In genomic region chr15:100754041-100754440, GRCm38 (mm10) we compare ENCODE assay signal across 18 mouse cellular contexts. TPM values are rescaled to one million over a fixed set of nuclear protein-coding genes. Genes with fewer than 3 reads are reported as not detected.
DNase-seq lines count a peak whose midpoint lies in the region; ATAC-seq and TF ChIP-seq lines count a peak whose summit lies in the region.
"Had no signal": no experiment of that assay in that cellular context is flagged by ENCODE, and none has a peak within 500 bp of the region (broad histone marks: within the 10 kb centered on the region; RNA-seq: fewer than 3 reads in every experiment).

No protein-coding gene starts in this region.

- no peak overlapping the region for H3K4me3 ChIP-seq in forebrain, embryonic 11.5 days (ENCODE audit: low read depth, low read length)
- H3K4me3 ChIP-seq in forebrain, postnatal 0 days (ENCODE audit: low read depth, low read length): no peak overlapping the region
- no peak overlapping the region for H3K4me3 ChIP-seq in thymus, adult 2 months (ENCODE audit: control insufficient read depth, insufficient read depth, low read length)
- H3K4me3 ChIP-seq: forebrain, embryonic 13.5 days; heart, embryonic 15.5 days; kidney, embryonic 15.5 days; liver, embryonic 12.5 days; neural tube, embryonic 13.5 days had no signal

- no peak overlapping the region for H3K9ac ChIP-seq in forebrain, embryonic 11.5 days (ENCODE audit: low read length)
- no peak overlapping the region for H3K9ac ChIP-seq in forebrain, postnatal 0 days
- H3K9ac ChIP-seq: forebrain, embryonic 13.5 days; heart, embryonic 15.5 days; kidney, embryonic 15.5 days; liver, embryonic 12.5 days; neural tube, embryonic 13.5 days had no signal

- TF ChIP-seq CTCF in forebrain, postnatal 0 days (IDR thresholded peaks at IDR 0.05; ENCODE audit: low read depth): no peak
- TF ChIP-seq CTCF in thymus, adult 2 months (IDR thresholded peaks at IDR 0.05; ENCODE audit: borderline replicate concordance, control insufficient read depth, extremely low read depth, insufficient read depth, low read length, poor library complexity): no peak

- no peaks in the 10 kb centered on the region for H3K9me3 ChIP-seq in forebrain, embryonic 11.5 days (ENCODE audit: control insufficient read depth, low read length)
- no peaks in the 10 kb centered on the region for H3K9me3 ChIP-seq in forebrain, postnatal 0 days (ENCODE audit: low read length)
- H3K9me3 ChIP-seq: forebrain, embryonic 13.5 days; heart, embryonic 15.5 days; kidney, embryonic 15.5 days; liver, embryonic 12.5 days; megakaryocyte, embryonic 14.5 days; neural tube, embryonic 13.5 days had no signal

- no peak overlapping the region for H3K27ac ChIP-seq in forebrain, embryonic 11.5 days (ENCODE audit: low read depth, low read length)
- no peak overlapping the region for H3K27ac ChIP-seq in forebrain, postnatal 0 days (ENCODE audit: low read depth, low read length)
- peak overlapping the region; percentile 45; the same call in 1 of the 2 replicates for H3K27ac ChIP-seq in thymus, adult 2 months (ENCODE audit: control insufficient read depth, insufficient read depth, low read length)
- H3K27ac ChIP-seq: heart, embryonic 15.5 days; kidney, embryonic 15.5 days; liver, embryonic 12.5 days; neural tube, embryonic 13.5 days had no signal

- no peak for ATAC-seq in forebrain, embryonic 11.5 days (replicated peaks; ENCODE audit: low FRiP score)
- ATAC-seq in forebrain, postnatal 0 days: no peak
- ATAC-seq in activated CD4-positive, CD25-positive, alpha-beta regulatory T cell, adult 4 months: no peak
- ATAC-seq: liver, embryonic 12.5 days; midbrain, embryonic 16.5 days had no signal

- H3K4me2 ChIP-seq in forebrain, embryonic 11.5 days (ENCODE audit: low read depth, low read length, severe bottlenecking): no peak overlapping the region
- H3K4me2 ChIP-seq in forebrain, postnatal 0 days (ENCODE audit: low read depth): no peak overlapping the region
- H3K4me2 ChIP-seq: kidney, embryonic 15.5 days; liver, embryonic 12.5 days; neural tube, embryonic 13.5 days had no signal

- DNase-seq in forebrain, embryonic 11.5 days (ENCODE audit: low spot score): peak; percentile 45
- DNase-seq in forebrain, postnatal 0 days: no peak
- DNase-seq in thymus, adult 2 months: no peak
- DNase-seq in thymus, postnatal 25 days: no peak
- DNase-seq in T-cell, adult 2 months (ENCODE audit: low spot score): peak; percentile 39
- DNase-seq in naive thymus-derived CD4-positive, alpha-beta T cell, adult 2 months (ENCODE audit: low read depth): peak; percentile 73
- no peak for DNase-seq in cerebellum, adult 11-12 months
- DNase-seq: cerebellum, adult 11 months; cerebellum, postnatal 36 days; gastrocnemius, postnatal 36 days had no signal

- no peaks in the 10 kb centered on the region for H3K27me3 ChIP-seq in forebrain, embryonic 11.5 days (ENCODE audit: control insufficient read depth, insufficient read depth, low read length)
- no peaks in the 10 kb centered on the region for H3K27me3 ChIP-seq in forebrain, postnatal 0 days (ENCODE audit: insufficient read depth, low read length)
- H3K27me3 ChIP-seq in thymus, adult 2 months (ENCODE audit: control insufficient read depth, insufficient read depth, low read length): no peaks in the 10 kb centered on the region
- H3K27me3 ChIP-seq: forebrain, embryonic 13.5 days had no signal

- TF ChIP-seq POLR2A in thymus, adult 2 months (IDR thresholded peaks at IDR 0.05; ENCODE audit: control insufficient read depth, extremely low read depth, insufficient read depth, low read length, poor library complexity): no peak

- no peaks in the 10 kb centered on the region for H3K36me3 ChIP-seq in forebrain, embryonic 11.5 days (ENCODE audit: control insufficient read depth, insufficient read depth, low read length)
- H3K36me3 ChIP-seq in forebrain, postnatal 0 days (ENCODE audit: insufficient read depth): no peaks in the 10 kb centered on the region
- H3K36me3 ChIP-seq in thymus, adult 2 months (ENCODE audit: control insufficient read depth, insufficient read depth, low read length): no peaks in the 10 kb centered on the region
- H3K36me3 ChIP-seq: heart, embryonic 15.5 days; kidney, embryonic 15.5 days; liver, embryonic 12.5 days; neural tube, embryonic 13.5 days had no signal

- H3K4me1 ChIP-seq in forebrain, embryonic 11.5 days (replicated peaks; ENCODE audit: control insufficient read depth, insufficient read depth, low read length): peaks cover 5% of the 10 kb centered on the region; the same call in 1 of the 2 replicates
- H3K4me1 ChIP-seq in forebrain, postnatal 0 days (ENCODE audit: insufficient read depth): peaks cover 3% of the 10 kb centered on the region; the same call in 1 of the 2 replicates
- peaks cover 15% of the 10 kb centered on the region for H3K4me1 ChIP-seq in thymus, adult 2 months (replicated peaks; ENCODE audit: control insufficient read depth, insufficient read depth, low read length)

- WGBS in forebrain, embryonic 11.5 days: 43% methylated on average over 7 of the region's 7 CpGs
- 54% methylated on average over 7 of the region's 7 CpGs for WGBS in forebrain, postnatal 0 days
- 80% methylated on average over 7 of the region's 7 CpGs for WGBS in thymus, adult 2 months

RNA-seq across cellular contexts. Expression of gene Slc4a8, which starts 7.5 kb away (rescaled TPM):
- 12.3 and 12.8 TPM in 2 replicates for polyA plus RNA-seq in forebrain, embryonic 11.5 days (2014; fragmentation: Nextera tagmentation; extraction: Ambion mirVana)
- total RNA-seq in forebrain, postnatal 0 days (2014; rRNA removed): 17.8 and 38.3 TPM in 2 replicates
- 30.3 and 31.2 TPM in 2 replicates for polyA plus RNA-seq in forebrain, postnatal 0 days (2015; fragmentation: Nextera tagmentation; extraction: Ambion mirVana)
- 11.5 and 11.9 TPM in 2 replicates for polyA plus RNA-seq in thymus, adult 2 months (2012; rRNA removed)
- 10 to 100 TPM in 1 of 2 experiments, 1 to 10 TPM in 1; 8.6 to 10.2 TPM for polyA plus RNA-seq in activated CD4-positive, CD25-positive, alpha-beta regulatory T cell, adult 4 months (2017; shearing (Covaris generic))

RNA-seq across cellular contexts. Expression of gene Galnt6, which starts 24.9 kb away (rescaled TPM):
- 0.12 and 0.20 TPM in 2 replicates for polyA plus RNA-seq in forebrain, embryonic 11.5 days (2014; fragmentation: Nextera tagmentation; extraction: Ambion mirVana)
- 0.77 and 1.5 TPM in 2 replicates for total RNA-seq in forebrain, postnatal 0 days (2014; rRNA removed)
- 0.24 and 0.47 TPM in 2 replicates for polyA plus RNA-seq in forebrain, postnatal 0 days (2015; fragmentation: Nextera tagmentation; extraction: Ambion mirVana)
- polyA plus RNA-seq in thymus, adult 2 months (2012; rRNA removed): 34.7 and 39.4 TPM in 2 replicates
- polyA plus RNA-seq in activated CD4-positive, CD25-positive, alpha-beta regulatory T cell, adult 4 months (2017; shearing (Covaris generic)): 10 to 100 TPM; 52.5 to 78.9 TPM

Comparison
In these comparisons a context has a peak if more than half of its experiments do, and no peak if none do; other contexts are left out.
1. DNase-seq: peak in forebrain, embryonic 11.5 days (single experiment), T-cell, adult 2 months (single experiment) and naive thymus-derived CD4-positive, alpha-beta T cell, adult 2 months (single experiment); none in forebrain, postnatal 0 days (single experiment), thymus, adult 2 months (single experiment), thymus, postnatal 25 days (single experiment) and cerebellum, adult 11-12 months (single experiment).
2. RNA of gene Galnt6, which starts 24.9 kb away (polyA plus RNA-seq): 52.5 to 78.9 TPM in activated CD4-positive, CD25-positive, alpha-beta regulatory T cell, adult 4 months and 34.7 to 39.4 TPM in thymus, adult 2 months; 0.24 to 0.47 TPM in forebrain, postnatal 0 days and 0.12 to 0.20 TPM in forebrain, embryonic 11.5 days; every median in the first group is over 10 times any median in the second.